Mouse (Mus musculus) thymus, adult 18-20 months (tissue): Measurements from ENCODE around the gene Grm1.

Experiments used
- DNase-seq, 2 experiments: peaks; one replicate each; pipeline ENCODE4 v3.0.0; 2022; ENCODE audit warnings: mixed read lengths in 2 of 2

The Grm1 gene

DNA sequence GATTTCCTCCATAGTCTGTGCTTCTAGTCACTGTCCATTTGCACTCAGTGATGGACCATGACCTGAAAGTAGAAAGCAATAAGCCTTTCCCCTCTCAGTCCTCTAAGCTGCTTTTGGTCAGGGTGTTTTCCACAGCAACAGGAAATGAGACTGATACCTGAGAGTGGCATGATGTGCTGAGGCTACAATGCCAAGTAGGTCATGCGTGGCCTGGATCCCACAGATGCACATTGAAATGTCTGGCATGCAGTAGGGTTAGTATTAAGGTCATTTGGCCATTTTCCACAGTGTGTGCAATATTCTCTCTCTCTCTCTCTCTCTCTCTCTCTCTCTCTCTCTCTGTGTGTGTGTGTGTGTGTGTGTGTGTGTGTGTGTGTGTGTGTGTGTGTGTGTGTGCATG, 254.8 kb downstream of the Grm1 start:
- DNase-seq, result no peak

DNA sequence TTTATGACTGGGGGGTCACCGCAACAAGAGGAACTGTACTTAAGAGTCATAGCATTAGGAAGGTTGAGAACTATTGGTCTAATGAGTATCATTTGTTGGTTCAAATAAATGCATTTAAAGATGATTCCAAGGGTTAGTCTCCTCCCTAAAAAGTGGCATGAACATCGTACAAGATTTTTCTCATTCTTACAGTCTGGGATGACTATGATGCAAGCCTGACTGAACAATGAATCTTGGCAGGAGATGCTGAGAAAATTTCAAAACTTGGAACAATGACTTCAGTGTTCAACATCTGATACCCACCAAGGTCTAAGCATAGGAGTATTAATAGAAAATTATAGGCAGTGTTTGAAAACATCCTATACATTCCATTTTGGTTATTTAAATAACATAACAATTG, 264.1 kb downstream of the Grm1 start:
- DNase-seq, result no peak

DNA sequence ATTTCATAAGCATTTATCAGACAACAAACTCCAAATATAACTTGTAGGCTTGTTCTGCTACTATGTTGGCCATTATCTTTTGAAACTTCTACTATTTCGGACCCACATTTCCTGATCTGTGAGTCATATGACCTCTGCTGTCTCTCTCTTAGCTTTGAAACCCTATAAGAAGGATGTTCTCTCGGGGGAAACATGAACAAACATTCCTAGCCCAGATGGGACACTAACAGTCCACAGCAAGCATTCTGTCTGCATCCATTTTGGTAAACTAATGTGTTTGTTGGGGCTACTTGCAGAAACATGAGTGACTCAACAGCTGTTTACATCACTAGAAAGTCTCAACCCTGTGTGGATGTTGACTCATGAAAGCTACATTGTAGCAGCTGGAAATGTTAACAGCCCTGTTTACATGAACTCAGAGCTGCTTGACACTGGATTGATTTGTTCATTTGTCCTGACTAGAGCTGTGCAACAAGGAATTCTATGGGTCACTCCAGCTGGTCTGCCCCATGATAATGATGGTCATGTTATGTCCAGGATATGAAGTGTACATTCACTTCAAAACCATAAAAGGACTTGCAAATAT, 267.4 kb downstream of the Grm1 start:
- no peak for DNase-seq

DNA sequence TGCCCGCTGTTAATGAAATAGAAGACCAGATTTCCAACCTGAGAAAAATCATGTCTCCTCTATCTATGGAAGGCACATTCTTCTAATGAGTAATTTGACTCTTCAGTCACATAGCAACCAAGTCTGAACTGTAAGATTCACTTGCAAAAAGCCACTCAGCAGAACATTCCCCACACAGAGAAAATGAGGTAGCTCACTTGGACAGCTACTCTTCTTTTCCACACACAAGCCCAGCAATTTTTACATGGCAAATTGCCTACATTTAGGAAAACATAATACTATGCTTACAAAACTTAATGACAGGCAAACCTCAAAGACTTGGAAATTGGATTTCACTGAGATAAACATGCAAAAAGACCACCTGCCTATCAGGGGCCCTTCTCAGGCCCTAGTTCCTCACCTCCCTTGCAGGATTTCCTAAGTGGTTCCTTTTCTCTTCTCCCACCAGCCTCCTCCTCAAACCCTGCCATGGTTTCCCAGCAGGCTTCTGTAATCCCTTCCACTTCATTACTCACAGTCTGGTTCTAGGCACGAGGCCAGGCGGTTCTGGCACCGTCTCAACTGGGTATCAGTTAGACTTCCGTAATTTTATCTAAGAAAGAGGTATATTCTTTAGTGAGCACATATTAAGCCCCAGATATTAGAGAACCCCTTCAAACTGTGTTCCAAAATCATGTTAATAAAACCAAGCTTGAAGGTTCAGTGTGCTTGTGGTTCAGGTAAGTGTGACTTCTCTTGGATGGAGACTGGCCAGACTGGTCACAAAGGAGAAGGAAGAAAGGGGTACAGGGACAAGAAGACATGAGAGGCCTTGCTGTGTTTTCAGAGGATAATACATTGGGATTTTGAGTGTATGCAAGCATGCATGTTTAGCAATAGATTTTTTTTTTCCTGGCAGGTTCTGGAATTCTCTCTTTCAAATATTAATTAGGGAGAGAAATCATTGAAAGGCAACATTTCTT, 269.1 kb downstream of the Grm1 start:
- no peak for DNase-seq

DNA sequence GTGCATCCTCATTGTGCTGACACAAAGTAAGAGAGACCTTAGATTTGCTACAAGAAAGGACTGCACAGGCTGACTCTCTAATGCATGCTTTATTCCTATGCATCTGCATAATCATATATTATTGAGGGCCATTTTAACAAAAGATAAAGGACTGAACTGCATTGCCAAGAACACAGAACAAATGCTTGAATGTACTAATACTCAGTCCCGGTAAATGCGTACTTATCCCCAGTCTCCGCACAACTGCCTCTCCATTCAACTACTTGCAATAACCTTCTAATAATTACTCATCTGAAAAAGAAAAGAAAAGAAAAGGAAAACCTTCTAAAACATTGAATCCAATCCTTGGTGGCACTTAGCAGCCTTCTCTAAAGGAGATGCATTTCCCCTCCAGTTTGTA, 272.4 kb downstream of the Grm1 start:
- DNase-seq, result no peak

DNA sequence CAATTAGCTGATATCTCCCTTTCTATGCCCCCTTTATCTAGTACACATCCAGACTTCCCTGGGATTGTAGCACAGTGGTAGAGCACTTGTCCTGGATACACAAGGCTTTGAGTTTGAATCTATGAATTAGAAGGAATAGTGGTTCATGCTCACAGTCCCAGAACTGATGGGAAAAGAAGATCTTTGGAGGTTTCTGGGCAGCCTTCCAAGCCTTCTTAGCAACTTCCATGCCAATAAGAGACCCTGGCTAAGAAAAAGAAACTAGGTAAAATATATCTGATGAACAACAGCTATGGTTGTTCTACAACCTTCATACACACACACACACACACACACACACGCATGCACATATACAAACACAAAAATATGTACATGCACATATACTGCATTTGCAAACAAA, 286.8 kb downstream of the Grm1 start:
- no peak for DNase-seq

DNA sequence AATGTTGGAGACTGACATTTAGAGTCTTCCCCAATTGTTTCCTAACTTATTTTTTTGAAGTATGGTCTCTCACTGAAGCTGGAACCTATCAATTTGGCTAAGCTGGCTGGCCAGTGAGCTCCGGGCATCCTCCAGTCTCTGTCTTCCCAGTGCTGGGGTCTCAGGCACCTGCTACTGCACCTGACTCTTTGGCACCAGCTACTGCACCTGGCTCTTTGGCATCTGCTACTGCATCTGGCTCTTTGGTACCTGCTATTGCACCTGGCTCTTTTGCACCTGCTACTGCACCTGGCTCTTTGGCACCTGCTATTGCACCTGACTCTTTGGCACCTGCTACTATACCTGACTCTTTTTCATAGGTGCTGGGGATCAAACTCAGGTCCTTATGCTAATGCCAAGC, 291.7 kb downstream of the Grm1 start:
- DNase-seq, result no peak

DNA sequence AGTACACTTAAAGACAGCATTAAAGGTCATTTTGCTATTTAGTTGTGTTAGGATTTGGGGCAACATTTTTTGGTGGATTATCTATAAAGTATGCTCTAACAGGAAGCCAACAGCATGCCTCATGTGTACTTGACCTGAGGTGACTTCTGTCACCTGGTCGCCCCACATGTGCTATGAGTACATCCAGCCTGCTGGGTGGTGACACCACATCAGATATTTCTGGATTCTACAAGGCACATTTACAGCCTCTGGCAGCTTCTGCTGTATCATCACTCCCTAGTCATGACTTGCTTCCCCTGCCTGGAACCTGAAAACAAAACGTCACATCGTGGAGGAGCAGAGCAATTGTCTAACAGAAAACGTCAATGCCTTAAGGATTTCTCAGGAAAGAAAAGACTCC, 292.2 kb downstream of the Grm1 start:
- DNase-seq, result no peak

DNA sequence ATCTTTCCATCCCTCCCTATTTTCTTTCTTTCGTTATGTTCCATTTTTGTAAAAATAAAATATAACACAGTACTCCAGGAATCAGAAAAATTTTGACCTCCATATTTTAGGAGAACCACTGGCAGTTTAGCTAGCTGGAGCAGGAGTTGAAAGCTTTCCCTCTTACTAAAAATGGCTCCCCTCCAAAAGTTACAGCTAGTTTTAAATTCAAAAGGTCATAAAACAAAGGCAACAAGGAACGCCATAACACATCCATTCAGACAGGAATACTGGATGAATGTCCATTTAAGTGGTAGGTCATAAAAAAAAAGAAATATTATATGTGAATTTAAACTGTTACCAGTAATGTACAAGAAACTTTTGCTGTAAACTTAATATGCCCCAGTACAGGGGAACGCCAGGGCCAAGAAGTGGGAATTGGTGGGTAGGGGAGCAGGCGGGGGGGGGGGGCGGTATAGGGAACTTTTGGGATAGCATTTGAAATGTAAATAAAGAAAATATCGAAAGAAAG, 294.2 kb downstream of the Grm1 start:
- no peak for DNase-seq

DNA sequence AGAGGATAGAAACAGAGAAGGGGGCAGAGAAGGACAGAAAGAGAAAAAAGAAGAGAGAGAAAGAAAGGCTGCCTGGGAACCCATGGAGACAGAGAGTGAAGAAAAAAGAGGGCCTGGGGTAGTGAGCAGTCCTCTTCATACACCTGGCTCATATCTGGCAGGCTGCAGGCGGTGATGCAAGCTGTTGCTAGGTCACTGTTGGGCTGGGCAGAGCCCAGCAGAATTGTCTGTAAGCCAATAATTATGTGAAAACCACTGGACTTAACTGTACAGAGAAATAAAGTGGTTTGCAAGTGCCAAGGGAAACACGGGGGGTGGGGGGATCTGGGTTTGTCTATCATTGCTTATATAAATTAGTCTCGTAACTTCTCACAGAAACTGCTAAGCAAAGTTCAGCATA, 297.0 kb downstream of the Grm1 start:
- no peak for DNase-seq

DNA sequence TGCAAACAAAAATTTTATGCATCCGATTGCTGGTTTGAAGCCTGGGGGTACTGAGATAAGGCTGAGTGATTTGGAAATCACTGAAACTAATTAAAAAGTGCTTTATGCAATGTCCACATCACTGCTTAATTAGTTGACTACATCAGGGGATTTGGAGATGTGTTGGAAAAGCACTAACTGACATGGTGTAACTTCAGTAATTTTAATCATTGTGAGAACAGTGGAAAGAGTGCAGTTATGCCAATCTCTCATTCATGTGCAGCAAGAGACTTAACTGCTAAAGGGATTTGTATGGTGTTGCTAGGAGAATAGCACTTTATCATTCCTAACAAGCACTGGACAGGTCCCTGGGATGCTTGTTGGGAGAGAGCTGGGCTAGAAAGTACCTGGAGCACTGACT, 307.3 kb downstream of the Grm1 start:
- no peak for DNase-seq

DNA sequence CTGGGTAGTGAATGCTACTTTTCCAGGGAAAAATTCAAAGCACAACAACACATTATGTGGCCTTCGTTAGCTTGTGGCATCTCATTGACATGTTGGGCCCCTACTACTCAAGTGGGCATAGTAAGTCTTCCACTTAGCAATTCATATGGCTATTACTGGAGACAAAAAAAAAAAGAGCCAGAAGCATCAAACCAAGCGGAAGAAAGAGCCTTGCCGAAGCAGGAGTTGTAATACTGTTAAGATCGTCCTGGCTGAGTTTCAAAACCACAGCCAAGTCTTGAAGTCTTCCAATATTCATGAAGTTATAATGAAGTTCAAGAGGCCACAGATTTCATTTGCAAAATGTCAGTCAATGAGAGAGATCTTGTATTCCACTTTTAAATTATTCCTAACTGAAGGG, 319.1 kb downstream of the Grm1 start:
- DNase-seq, result no peak

DNA sequence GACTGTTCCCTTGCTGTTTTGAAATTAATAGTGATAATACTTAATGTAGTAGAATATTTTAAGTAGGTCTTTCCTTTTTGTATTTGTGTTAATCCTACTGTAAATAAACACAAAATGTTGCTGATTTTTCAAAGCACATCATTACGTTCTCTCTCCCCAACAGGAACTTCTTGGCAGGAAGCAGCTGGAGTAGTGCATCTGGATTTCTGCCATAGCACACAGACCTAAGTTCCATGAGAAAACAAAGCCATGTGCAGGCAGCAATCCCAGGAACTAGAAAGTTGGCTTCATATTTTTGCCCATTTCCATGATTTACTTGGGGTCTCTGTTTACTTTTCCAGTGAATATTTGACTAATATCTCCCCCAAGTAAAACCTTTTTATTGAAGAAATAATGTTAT, 320.9 kb downstream of the Grm1 start:
- no peak for DNase-seq

DNA sequence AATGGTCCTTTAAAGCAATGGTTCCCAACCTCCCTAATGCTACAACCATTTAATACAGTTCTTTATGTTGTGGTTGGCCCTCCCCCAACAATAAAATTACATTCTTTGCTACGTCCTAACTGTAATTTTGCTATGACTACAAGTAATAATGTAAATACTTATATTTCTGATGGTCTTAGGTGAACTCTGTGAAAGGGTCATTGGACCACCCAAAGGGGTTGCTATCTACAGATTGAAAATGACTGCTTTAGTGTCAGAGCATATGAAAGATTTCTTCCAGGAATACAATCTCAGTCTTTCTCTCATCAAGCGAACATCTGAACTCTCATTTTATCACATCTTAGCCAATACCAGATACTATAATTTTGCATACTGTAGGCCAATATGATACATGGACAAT, 321.4 kb downstream of the Grm1 start:
- DNase-seq, result no peak

DNA sequence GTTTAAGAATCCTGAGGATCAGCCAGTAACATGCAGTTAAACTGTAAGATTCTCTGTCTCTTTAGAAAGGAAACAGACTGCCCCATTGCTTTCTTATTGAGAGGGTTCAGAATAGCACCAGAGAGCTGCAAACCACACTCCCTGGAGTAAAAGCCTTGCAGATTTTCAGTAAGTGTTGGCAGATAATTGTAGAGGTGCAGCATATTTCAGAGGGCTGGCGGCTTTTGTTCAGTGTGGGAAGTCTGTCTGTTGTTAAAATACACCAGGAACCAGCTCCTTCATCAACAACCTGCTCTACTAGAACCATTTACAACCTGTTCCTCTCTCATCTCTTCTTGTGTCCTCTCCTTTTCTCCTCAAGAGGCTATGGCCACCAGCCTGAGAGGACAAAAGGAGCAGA, 331.1 kb downstream of the Grm1 start:
- DNase-seq, result no peak

DNA sequence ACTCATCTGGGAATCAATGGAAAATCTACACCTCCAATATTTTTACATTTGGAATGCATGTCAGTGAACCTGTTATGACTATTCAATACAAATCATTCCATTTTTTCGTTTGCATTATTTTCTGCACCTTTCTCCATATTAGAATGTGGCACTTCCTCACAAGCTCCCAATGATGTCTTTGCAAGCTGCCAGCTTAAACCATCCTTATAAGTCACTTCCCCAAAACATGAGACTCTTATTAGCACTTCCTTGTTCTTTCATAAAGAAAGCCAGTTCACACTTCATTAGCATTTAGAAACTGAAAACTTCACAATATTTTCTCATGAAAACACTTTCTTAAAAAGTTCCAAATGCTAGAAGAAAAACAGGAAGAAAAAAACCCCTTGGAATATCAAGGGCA, 338.1 kb downstream of the Grm1 start:
- no peak for DNase-seq

DNA sequence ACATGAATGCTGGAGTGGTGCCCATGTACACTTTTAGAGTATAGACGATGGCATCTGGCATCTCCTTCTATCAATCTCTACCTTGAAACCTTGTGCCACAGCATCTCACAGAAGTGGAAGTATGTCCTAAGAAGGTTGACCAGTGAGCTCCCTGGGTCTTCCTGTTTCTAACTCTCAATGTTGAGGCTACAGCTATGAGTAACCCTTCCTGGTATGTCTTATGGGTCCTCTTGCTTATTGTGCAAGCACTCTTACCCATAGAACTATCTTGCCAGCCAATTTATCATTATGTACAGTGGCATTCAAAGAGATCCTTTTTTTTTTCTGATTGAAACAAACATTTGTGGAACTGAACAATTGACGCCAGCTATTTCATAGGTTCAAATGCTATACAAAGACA, 340.0 kb downstream of the Grm1 start:
- DNase-seq, result no peak

DNA sequence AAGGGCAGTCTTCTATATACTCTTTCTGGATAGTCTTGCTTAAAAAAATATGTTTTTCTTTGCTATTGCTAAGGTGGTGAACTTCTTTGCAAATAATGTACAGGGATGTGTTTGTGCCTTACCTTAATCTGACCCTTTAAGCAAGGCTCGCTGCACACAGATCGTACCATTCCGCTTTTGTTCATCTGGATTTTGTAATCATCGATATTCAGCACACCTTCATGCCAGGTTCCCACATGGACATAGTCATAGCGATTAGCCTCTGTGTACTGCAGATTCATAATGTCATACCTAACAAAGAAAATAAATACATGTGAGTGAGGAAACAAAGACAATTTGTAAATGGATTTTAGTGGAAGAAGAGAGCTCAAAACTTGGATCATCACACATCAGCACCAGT, 340.8 kb downstream of the Grm1 start:
- no peak for DNase-seq

DNA sequence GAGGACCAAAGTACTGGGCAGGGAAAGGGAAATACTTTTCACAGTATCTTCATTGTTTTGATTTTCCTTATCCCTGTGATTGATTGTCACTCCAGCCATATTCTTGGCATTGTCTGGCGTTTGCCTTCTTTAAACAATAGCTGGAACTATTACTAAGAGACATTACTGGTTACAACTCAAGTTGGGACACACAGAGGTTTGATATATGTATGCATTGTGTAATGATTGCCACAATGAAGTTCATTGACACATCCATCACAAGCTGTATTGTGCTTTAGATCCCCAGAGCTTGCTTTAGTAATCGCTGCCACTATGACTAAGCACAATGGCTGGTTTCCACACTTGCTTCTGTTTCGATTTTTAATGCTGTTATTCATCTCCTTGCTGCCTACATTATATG, 341.4 kb downstream of the Grm1 start:
- no peak for DNase-seq

DNA sequence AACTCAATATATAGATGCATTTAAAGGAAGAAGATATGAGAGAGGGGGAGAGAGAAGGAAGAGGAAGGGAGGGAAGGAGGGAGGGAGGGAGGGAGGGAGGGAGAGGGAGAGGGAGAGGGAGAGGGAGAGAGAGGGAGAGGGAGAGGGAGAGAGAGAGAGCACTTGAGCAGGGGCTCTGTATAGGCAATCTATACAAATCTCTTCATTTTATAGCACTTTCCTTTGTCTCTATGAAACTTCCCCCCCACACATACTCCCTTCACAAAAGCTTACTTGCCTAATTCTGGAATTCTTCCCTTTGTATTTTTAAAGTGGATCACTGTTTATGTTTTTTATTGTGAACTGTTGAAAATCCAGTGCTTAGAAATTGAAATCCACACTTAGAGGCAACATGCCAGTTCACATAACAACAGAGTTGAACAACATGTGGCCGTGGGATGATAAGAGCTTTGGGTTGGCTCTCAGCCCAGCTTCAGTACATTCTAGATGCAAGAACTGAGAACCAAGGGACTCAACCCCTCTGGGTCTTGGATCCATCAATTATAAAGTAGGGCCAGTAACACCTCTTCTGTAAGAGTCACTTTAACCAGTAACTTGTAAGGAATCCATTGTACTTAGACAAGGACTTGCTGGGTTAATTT, 345.0 kb downstream of the Grm1 start:
- DNase-seq, result no peak

DNA sequence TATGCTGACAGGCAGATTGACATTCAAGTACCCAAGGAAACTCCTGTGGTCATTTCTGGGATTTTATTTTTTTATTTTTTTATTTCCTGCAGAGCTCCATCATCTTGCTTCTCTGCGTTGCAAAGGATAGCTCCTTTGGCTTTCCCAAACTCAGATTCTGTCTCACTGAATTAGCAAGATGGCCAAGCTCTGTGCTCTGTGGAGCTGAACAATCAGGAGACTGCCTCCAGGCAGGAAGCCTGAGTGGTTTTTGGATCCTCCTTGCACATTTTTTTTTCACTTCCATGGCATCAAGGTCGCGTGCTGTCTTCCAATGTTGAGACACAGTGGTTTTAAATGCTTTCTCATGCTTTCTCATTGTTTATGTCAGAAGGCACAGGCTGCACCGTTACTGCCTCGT, 347.6 kb downstream of the Grm1 start:
- DNase-seq, result no peak

DNA sequence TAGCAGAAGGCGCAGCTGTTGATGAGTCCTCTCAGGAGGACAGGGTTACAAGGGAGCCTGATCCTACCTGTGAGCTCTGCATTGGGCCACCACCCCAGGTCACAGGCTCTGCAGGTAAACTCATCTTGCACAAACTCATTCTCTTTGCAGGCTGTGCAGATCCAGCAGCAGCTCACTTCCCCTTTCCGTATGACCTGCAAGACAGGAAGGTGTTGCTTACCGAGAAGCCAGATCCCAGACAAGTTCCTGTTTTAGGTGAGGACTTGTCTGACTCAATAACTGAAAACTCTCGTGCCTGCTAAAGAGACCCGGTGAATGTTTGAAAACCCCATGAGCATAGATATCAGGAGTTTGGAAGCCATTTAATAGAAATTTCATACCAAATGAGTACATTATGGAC, 349.1 kb downstream of the Grm1 start:
- no peak for DNase-seq

DNA sequence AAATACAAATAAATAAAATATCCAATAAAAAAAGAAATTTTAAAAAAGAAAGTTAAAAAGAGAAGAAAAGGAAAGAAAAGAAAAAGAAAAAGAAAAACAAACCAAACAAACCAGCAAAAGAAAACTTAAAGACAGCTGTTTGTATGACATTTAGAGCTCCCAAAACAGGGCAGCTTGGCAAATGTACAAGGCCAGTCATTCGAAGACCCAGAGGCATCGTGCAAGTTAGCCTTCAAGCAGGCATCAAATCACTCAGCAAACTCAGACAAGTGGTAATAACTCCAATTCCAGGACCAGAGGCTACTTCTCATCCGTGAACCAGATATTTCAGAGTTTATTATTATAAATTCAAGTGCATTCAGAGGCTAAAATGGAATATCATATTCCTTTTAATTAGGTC, 355.7 kb downstream of the Grm1 start:
- no peak for DNase-seq

DNA sequence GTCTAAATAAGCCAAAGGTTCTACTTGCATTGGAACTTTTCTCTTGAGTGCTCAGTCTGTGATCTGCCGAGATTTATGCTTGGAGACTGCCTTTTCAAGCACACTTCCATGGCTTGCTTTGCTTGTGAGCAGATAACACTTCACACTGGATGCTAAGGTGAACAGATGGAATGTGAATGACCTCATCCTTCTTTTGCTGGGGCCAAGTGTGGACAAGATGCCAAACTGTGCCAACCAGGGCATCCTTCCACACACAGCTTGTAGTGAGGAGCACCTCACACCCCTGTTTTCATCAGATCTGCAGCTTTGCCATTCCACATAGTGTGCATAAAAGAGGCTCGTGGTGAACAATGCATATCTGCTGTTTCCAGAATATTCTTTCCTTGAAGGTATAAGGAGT, 371.3 kb downstream of the Grm1 start:
- DNase-seq, result no peak
